Mouse (Mus musculus): ENCODE results near the gene Il2rb.

- TF ChIP-seq POLR2A (IDR thresholded peaks at IDR 0.05; ENCODE audit: low read depth, low read length), result no peak
- no peak for TF ChIP-seq CTCF (IDR thresholded peaks at IDR 0.05; ENCODE audit: extremely low read depth, insufficient read depth, insufficient read length, insufficient replicate concordance)
Observed at GRCm38 (mm10) chr15:78475604-78476031, 19.5 kb downstream of the Il2rb start.
